ENCODE assay signal across 32 mouse cellular contexts in genomic region chr11:43884521-43884920, GRCm38 (mm10). TPM values are rescaled to one million over a fixed set of nuclear protein-coding genes. Genes with fewer than 3 reads are reported as not detected.
A peak's percentile ranks its signal among the peaks of the same experiment; 100 is the strongest.
DNase-seq lines count a peak whose midpoint lies in the region; ATAC-seq and TF ChIP-seq lines count a peak whose summit lies in the region.
"Had no signal": no experiment of that assay in that cellular context is flagged by ENCODE, and none has a peak within 500 bp of the region (broad histone marks: within the 10 kb centered on the region; RNA-seq: fewer than 3 reads in every experiment).

No protein-coding gene starts in this region.

- intact Hi-C loops in left cerebral cortex, adult 2 months (cut with DNase I) = loop anchor here (10.0 kb wide), 1 partner anchor 260 kb away; no protein-coding TSS in a partner anchor

- peak overlapping the region; percentile 41; the same call in 1 of the 2 replicates for H3K27ac ChIP-seq in left cerebral cortex, adult 2 months
- no peak overlapping the region for H3K27ac ChIP-seq in midbrain, postnatal 0 days (ENCODE audit: low read depth, low read length)
- no peak overlapping the region for H3K27ac ChIP-seq in midbrain, embryonic 10.5 days (replicated peaks)
- no peak overlapping the region for H3K27ac ChIP-seq in intestine, embryonic 15.5 days
- H3K27ac ChIP-seq: embryonic facial prominence, embryonic 10.5 days; embryonic facial prominence, embryonic 15.5 days; heart, adult 2 months; hindbrain, embryonic 15.5 days; kidney, postnatal 0 days; macrophage; neural tube, embryonic 15.5 days; stomach, embryonic 15.5 days had no signal

- no peaks in the 10 kb centered on the region for H3K9me3 ChIP-seq in midbrain, postnatal 0 days (ENCODE audit: low read length)
- no peaks in the 10 kb centered on the region for H3K9me3 ChIP-seq in midbrain, embryonic 10.5 days (replicated peaks)
- H3K9me3 ChIP-seq in intestine, embryonic 15.5 days = no peaks in the 10 kb centered on the region
- H3K9me3 ChIP-seq: embryonic facial prominence, embryonic 10.5 days; embryonic facial prominence, embryonic 15.5 days; heart, embryonic 12.5 days; hindbrain, embryonic 15.5 days; neural tube, embryonic 15.5 days; stomach, embryonic 15.5 days had no signal

- H3K36me3 ChIP-seq in midbrain, postnatal 0 days (ENCODE audit: insufficient read depth, low read length) = no peaks in the 10 kb centered on the region
- no peaks in the 10 kb centered on the region for H3K36me3 ChIP-seq in midbrain, embryonic 10.5 days
- no peaks in the 10 kb centered on the region for H3K36me3 ChIP-seq in intestine, embryonic 15.5 days
- H3K36me3 ChIP-seq: embryonic facial prominence, embryonic 10.5 days; embryonic facial prominence, embryonic 15.5 days; heart, embryonic 12.5 days; hindbrain, embryonic 15.5 days; neural tube, embryonic 15.5 days; stomach, embryonic 15.5 days had no signal

- no peak for ATAC-seq in midbrain, postnatal 0 days (ENCODE audit: low FRiP score)
- ATAC-seq in intestine, embryonic 15.5 days = no peak
- ATAC-seq: activated CD4-positive, CD25-positive, alpha-beta regulatory T cell, adult 4 months; forebrain, embryonic 14.5 days; lung, postnatal 0 days had no signal

- no peak overlapping the region for H3K9ac ChIP-seq in midbrain, postnatal 0 days (replicated peaks; ENCODE audit: low read length, poor library complexity, severe bottlenecking)
- no peak overlapping the region for H3K9ac ChIP-seq in intestine, embryonic 15.5 days
- H3K9ac ChIP-seq: embryonic facial prominence, embryonic 15.5 days; heart, embryonic 12.5 days; hindbrain, embryonic 15.5 days; neural tube, embryonic 15.5 days; stomach, embryonic 15.5 days had no signal

- TF ChIP-seq CTCF in left cerebral cortex, adult 2 months (IDR thresholded peaks at IDR 0.05) = no peak
- TF ChIP-seq CTCF in midbrain, postnatal 0 days (IDR thresholded peaks at IDR 0.05) = no peak

- H3K4me1 ChIP-seq in midbrain, postnatal 0 days (ENCODE audit: insufficient read depth, low read length) = no peaks in the 10 kb centered on the region
- H3K4me1 ChIP-seq in midbrain, embryonic 10.5 days = no peaks in the 10 kb centered on the region
- no peaks in the 10 kb centered on the region for H3K4me1 ChIP-seq in intestine, embryonic 15.5 days (replicated peaks)
- H3K4me1 ChIP-seq: embryonic facial prominence, embryonic 10.5 days; neural tube, embryonic 15.5 days; stomach, embryonic 15.5 days had no signal

- no peak overlapping the region for H3K4me2 ChIP-seq in midbrain, postnatal 0 days (ENCODE audit: low read depth, low read length, poor library complexity, severe bottlenecking)
- H3K4me2 ChIP-seq in intestine, embryonic 15.5 days (replicated peaks) = no peak overlapping the region
- H3K4me2 ChIP-seq: embryonic facial prominence, embryonic 15.5 days; heart, embryonic 12.5 days; hindbrain, embryonic 15.5 days; neural tube, embryonic 15.5 days; stomach, embryonic 15.5 days had no signal

- H3K4me3 ChIP-seq in left cerebral cortex, adult 2 months = no peak overlapping the region
- H3K4me3 ChIP-seq in midbrain, postnatal 0 days (ENCODE audit: low read depth, low read length) = no peak overlapping the region
- no peak overlapping the region for H3K4me3 ChIP-seq in midbrain, embryonic 10.5 days
- no peak overlapping the region for H3K4me3 ChIP-seq in intestine, embryonic 15.5 days (replicated peaks)
- H3K4me3 ChIP-seq: embryonic facial prominence, embryonic 10.5 days; embryonic facial prominence, embryonic 15.5 days; heart, adult 2 months; heart, embryonic 12.5 days; hindbrain, embryonic 15.5 days; neural tube, embryonic 15.5 days; stomach, embryonic 15.5 days had no signal

- peak; percentile 36 to 45 for DNase-seq in cerebellum, postnatal 10 days
- DNase-seq in cerebellum, adult 11-12 months = no peak
- DNase-seq in left cerebral cortex, adult 2 months (ENCODE audit: extremely low spot score in 1 of 2, low spot score in 2 of 2) = no peak
- DNase-seq in left cerebral cortex, adult 18-20 months (ENCODE audit: low spot score in 2 of 2) = no peak
- DNase-seq in midbrain, postnatal 0 days (ENCODE audit: low spot score) = peak; percentile 19
- no peak for DNase-seq in midbrain, embryonic 10.5 days (ENCODE audit: low spot score)
- DNase-seq: adrenal gland, postnatal 36 days; cerebellum, adult 2 months; cerebellum, postnatal 25 days; gastrocnemius, postnatal 36 days; heart, adult 2 months; kidney, adult 8-10 months; layer of hippocampus, adult 9-11 months; lung, adult 18-20 months; midbrain, embryonic 14.5 days; retina, postnatal 1 day; right cerebral cortex, postnatal 14 days had no signal

- no peaks in the 10 kb centered on the region for H3K27me3 ChIP-seq in midbrain, postnatal 0 days (ENCODE audit: insufficient read depth, low read length)
- H3K27me3 ChIP-seq in midbrain, embryonic 10.5 days (ENCODE audit: low read depth, poor library complexity, severe bottlenecking) = no peaks in the 10 kb centered on the region
- H3K27me3 ChIP-seq in intestine, embryonic 15.5 days (replicated peaks) = no peaks in the 10 kb centered on the region
- H3K27me3 ChIP-seq: embryonic facial prominence, embryonic 15.5 days; heart, embryonic 12.5 days; hindbrain, embryonic 15.5 days; neural tube, embryonic 15.5 days; stomach, embryonic 15.5 days had no signal

RNA-seq across cellular contexts. Expression of gene Adra1b, which starts 16.5 kb away (rescaled TPM):
- total RNA-seq in left cerebral cortex, adult 2 months (2021) = 10 to 100 TPM; 29.9 to 31.6 TPM
- 10 to 100 TPM; 27.7 to 30.2 TPM for total RNA-seq in left cerebral cortex, adult 18-20 months (2021)
- 30.5 and 38.7 TPM in 2 replicates for total RNA-seq in midbrain, postnatal 0 days (2014; rRNA removed)
- 16.4 and 17.1 TPM in 2 replicates for polyA plus RNA-seq in midbrain, postnatal 0 days (2015; fragmentation: Nextera tagmentation; extraction: Ambion mirVana)
- polyA plus RNA-seq in midbrain, embryonic 10.5 days (2016; fragmentation: Nextera tagmentation; extraction: Ambion mirVana) = 0.41 and 0.62 TPM in 2 replicates
- polyA plus RNA-seq in intestine, embryonic 15.5 days (2015; fragmentation: Nextera tagmentation; extraction: Ambion mirVana) = 0.34 TPM in 2 replicates
- total RNA-seq: hematopoietic stem cell, adult 5-6 weeks; megakaryocyte-erythroid progenitor cell, adult 5-6 weeks; MEL had no signal
- polyA plus RNA-seq: activated CD4-positive, CD25-positive, alpha-beta regulatory T cell, adult 4 months had no signal

Comparison
In these comparisons a context has a peak if more than half of its experiments do, and no peak if none do; other contexts are left out.
1. DNase-seq: peak in cerebellum, postnatal 10 days (2 of 2) and midbrain, postnatal 0 days (single experiment); none in cerebellum, adult 11-12 months (single experiment), left cerebral cortex, adult 2 months (0 of 2), left cerebral cortex, adult 18-20 months (0 of 2) and midbrain, embryonic 10.5 days (single experiment).